Mouse (Mus musculus) right cerebral cortex, adult 2 months (tissue): ENCODE results near the gene Kcnk5.

ENCODE experiments used
- DNase-seq, 2 experiments: peaks; one replicate each; pipeline ENCODE4 v3.0.0; 2021 to 2022; ENCODE audit warnings: low spot score in 2 of 2

Kcnk5 gene

GRCm38 (mm10) chr14:20201066-20201683 lies 19.6 kb upstream of the Kcnk5 start:
- no peak for DNase-seq

DNA sequence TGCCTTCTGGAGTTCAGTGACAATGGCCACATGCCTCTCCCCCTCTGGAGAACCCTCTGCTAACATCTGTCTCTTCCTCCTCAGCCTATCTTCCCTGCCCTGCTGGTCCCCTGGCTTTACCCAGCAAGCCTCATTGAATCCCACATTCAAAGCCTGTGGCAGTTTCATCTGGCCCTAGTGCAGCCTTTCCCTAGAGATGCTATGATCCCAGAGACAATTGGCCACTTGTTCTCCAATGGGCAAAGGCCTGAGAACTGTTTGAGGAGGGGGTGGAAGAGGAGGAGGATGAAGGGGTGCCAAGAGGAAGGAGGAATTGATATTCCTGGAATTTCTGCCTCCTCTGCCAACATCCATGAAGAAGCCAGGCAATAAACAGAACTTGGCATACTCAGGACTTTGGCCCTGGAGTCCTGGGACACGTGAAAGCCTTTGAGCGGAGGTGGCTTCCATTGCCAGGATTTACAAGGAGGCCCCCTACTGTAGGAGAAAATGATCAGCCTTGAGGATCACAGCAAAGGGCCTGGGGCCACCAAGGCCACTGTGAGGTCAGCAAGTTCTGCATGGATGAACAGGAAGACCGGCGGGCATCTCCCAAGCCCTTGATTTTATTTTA lies 11.6 kb upstream of the Kcnk5 start:
- no peak for DNase-seq

- DNase-seq = no peak
These were observed 9.6 kb upstream of the Kcnk5 start for GRCm38 (mm10) chr14:20191136-20191735.

- DNase-seq = no peak
These were observed 8.1 kb upstream of the Kcnk5 start for GRCm38 (mm10) chr14:20189751-20190150.

- no peak for DNase-seq
These were observed 3.8 kb upstream of the Kcnk5 start for GRCm38 (mm10) chr14:20185426-20185825.

GRCm38 (mm10) chr14:20183701-20184100 lies 2.1 kb upstream of the Kcnk5 start:
- DNase-seq = no peak

GRCm38 (mm10) chr14:20182596-20182995 lies 987 bp upstream of the Kcnk5 start:
- no peak for DNase-seq

GRCm38 (mm10) chr14:20180751-20181162 lies 852 bp downstream of the Kcnk5 start:
- no peak for DNase-seq

DNA sequence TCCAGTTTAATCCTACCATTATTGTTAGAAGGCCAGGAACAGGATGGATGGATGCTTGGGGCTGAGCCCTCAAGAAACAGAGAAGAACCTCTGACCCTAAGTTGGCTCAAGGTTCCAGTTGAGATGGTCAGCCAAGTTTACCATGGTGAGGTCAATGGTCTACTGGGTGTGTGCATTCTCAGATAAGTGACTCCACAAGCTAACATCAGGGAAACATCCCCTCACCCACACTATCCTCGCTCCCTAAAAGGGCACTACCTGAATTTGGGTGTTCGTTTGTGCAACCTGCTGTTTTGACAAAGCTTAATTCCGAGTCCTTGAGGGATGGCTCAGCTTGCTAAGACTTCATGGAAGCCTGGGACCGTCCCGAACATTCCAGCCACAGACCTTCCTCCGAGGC lies 1.3 kb downstream of the Kcnk5 start:
- no peak for DNase-seq

DNA sequence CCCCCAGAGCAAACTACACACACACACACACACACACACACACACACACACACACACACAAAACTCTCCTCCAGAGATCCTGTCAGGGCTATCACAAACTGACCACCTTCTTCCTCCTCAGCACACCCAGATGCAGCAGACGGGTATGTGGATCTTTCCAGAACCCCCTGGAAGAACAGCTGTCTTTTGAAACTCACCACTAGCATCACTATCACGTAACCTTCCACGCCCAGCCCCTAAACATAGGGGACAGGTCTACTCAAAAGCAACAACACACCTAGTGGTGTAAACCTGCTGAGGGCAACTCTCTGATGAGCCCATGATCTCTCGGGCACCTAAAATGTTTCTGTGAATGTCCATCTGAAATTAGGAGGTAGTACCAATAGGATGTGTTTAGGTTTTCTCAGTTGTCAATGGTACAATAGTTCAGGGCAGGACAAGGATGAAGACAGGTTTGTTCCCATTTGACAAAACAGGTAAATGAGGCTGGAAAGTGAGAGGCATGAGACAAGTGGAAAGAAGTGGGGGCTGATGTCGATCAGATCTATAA lies 1.8 kb downstream of the Kcnk5 start:
- no peak for DNase-seq

DNA sequence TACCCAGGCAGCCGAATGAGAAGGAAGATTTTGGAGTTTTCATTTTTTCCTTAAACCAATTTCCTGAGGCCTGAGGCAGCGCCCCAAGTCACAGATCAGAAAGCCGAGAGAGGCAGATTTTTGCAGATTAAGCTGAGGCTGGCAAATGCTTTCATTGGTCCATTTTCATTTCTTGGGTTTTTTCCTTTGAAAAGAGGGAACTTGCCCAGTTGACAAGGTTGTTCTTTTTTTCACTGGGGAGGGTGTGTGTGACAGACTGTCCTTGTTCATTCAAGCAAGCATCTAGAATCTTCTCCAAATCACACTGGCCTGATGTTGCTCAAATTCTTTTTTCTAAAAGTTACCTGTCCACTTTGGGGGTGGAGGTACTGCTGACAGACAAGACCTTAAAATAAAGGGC lies 2.5 kb downstream of the Kcnk5 start:
- DNase-seq = no peak

GRCm38 (mm10) chr14:20178593-20178992 lies 3.0 kb downstream of the Kcnk5 start:
- no peak for DNase-seq

GRCm38 (mm10) chr14:20177494-20178123 lies 4.0 kb downstream of the Kcnk5 start:
- no peak for DNase-seq

DNA sequence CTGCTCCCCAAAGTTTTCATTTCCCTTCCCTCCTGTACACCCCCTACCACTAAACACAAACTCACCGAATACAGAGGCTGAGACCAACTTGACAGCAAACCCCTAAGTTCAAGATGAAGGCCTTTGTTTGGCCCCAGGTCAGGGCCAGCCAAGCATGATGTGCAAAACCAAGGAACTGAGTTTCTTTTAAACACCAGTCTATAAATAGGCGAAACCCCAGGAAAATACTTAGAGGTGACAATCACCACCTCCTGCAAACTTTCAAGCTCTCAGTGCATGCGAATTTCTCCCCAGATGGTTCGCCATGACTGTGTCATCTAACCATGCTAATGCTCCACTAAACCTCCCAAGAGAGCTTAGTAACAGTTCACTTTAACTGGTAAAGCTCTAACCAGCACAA lies 5.9 kb downstream of the Kcnk5 start:
- no peak for DNase-seq

GRCm38 (mm10) chr14:20175114-20175513 lies 6.5 kb downstream of the Kcnk5 start:
- DNase-seq = no peak

- DNase-seq = no peak
These were observed 6.9 kb downstream of the Kcnk5 start for GRCm38 (mm10) chr14:20174696-20175095.

GRCm38 (mm10) chr14:20173873-20174490 lies 7.6 kb downstream of the Kcnk5 start:
- no peak for DNase-seq

DNA sequence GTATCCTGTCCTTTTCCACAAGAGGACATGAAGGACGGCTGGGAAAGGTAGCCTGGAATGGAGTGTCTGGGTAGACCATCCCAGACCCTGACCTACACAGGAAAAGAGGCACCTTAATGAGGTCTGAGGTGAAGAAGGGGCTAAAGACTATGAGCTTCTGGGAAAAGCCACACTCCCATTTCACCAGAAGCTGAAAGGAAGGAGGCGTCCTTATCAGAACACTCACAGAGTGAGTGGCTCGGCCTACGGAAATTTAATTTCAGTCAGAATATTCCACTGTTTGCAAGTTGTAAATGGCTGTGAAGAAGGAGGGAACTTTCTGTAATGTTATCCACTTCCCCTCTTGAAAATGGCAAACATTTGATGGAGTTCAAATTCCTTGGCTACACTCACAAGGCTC lies 8.7 kb downstream of the Kcnk5 start:
- no peak for DNase-seq

- no peak for DNase-seq
These were observed 9.1 kb downstream of the Kcnk5 start for GRCm38 (mm10) chr14:20172509-20172908.

- DNase-seq = no peak
These were observed 9.8 kb downstream of the Kcnk5 start for GRCm38 (mm10) chr14:20171840-20172239.

GRCm38 (mm10) chr14:20169251-20169650 lies 12.4 kb downstream of the Kcnk5 start:
- DNase-seq = no peak

DNA sequence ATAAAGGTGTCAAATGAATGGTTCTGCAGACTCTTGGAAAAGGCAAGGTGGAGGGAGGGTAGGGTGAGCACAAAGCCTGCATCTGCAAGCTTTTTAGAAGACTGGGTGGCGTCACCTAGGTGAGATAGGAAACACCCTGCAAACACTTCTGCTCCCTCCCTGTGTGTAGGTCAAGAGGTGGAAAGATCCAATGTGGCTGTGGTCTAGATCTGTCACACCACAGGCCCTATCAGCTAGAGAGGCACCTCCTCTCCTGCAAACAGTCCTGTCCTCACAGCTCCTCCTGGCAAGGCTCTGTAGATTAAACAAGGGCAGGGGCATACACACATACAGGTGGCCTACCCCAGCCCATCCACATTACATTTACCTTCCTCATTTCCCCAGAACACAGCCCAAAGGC lies 13.1 kb downstream of the Kcnk5 start:
- DNase-seq = no peak
